Mouse (Mus musculus): ENCODE measurements around the gene Inpp4b.

The Inpp4b gene

GRCm38 (mm10) chr8:81466776-81467175 lies 124.4 kb downstream of the Inpp4b start:
- DNase-seq (ENCODE audit: low spot score in 2 of 2), result peak; percentile 51 to 66

GRCm38 (mm10) chr8:81478674-81479073 lies 136.3 kb downstream of the Inpp4b start:
- peak; percentile 22 to 41 for DNase-seq (ENCODE audit: low spot score in 2 of 2)

GRCm38 (mm10) chr8:81483834-81484233 lies 141.5 kb downstream of the Inpp4b start:
- DNase-seq (ENCODE audit: low spot score in 2 of 2), result no peak

GRCm38 (mm10) chr8:81485626-81486025 lies 143.3 kb downstream of the Inpp4b start:
- no peak for DNase-seq (ENCODE audit: low spot score in 2 of 2)

- DNase-seq (ENCODE audit: low spot score in 2 of 2), result no peak
Observed at GRCm38 (mm10) chr8:81489894-81490661, 147.7 kb downstream of the Inpp4b start.

GRCm38 (mm10) chr8:81491097-81491705 lies 148.8 kb downstream of the Inpp4b start:
- DNase-seq (ENCODE audit: low spot score in 2 of 2), result no peak

- no peak for DNase-seq (ENCODE audit: low spot score in 2 of 2)
Observed at GRCm38 (mm10) chr8:81491706-81492204, 149.4 kb downstream of the Inpp4b start.

GRCm38 (mm10) chr8:81494823-81495222 lies 152.5 kb downstream of the Inpp4b start:
- no peak for DNase-seq (ENCODE audit: low spot score in 2 of 2)

GRCm38 (mm10) chr8:81497646-81498045 lies 155.3 kb downstream of the Inpp4b start:
- peak in 1 of 2 experiments; percentile 4 for DNase-seq (ENCODE audit: low spot score in 2 of 2)

- no peak for DNase-seq (ENCODE audit: low spot score in 2 of 2)
Observed at GRCm38 (mm10) chr8:81502216-81502615, 159.9 kb downstream of the Inpp4b start.

- DNase-seq (ENCODE audit: low spot score in 2 of 2), result no peak
Observed at GRCm38 (mm10) chr8:81502982-81503381, 160.6 kb downstream of the Inpp4b start.

- DNase-seq (ENCODE audit: low spot score in 2 of 2), result no peak
Observed at GRCm38 (mm10) chr8:81512826-81513225, 170.5 kb downstream of the Inpp4b start.

- DNase-seq (ENCODE audit: low spot score in 2 of 2), result no peak
Observed at GRCm38 (mm10) chr8:81514425-81514824, 172.1 kb downstream of the Inpp4b start.

GRCm38 (mm10) chr8:81522085-81522484 lies 179.7 kb downstream of the Inpp4b start:
- DNase-seq (ENCODE audit: low spot score in 2 of 2), result no peak

- DNase-seq (ENCODE audit: low spot score in 2 of 2), result no peak
Observed at GRCm38 (mm10) chr8:81524561-81524960, 182.2 kb downstream of the Inpp4b start.

- DNase-seq (ENCODE audit: low spot score in 2 of 2), result no peak
Observed at GRCm38 (mm10) chr8:81527661-81528060, 185.3 kb downstream of the Inpp4b start.

GRCm38 (mm10) chr8:81538310-81538709 lies 196.0 kb downstream of the Inpp4b start:
- DNase-seq (ENCODE audit: low spot score in 2 of 2), result no peak

- DNase-seq (ENCODE audit: low spot score in 2 of 2), result no peak
Observed at GRCm38 (mm10) chr8:81558550-81558949, 216.2 kb downstream of the Inpp4b start.

- no peak for DNase-seq (ENCODE audit: low spot score in 2 of 2)
Observed at GRCm38 (mm10) chr8:81562405-81562804, 220.0 kb downstream of the Inpp4b start.

- DNase-seq (ENCODE audit: low spot score in 2 of 2), result no peak
Observed at GRCm38 (mm10) chr8:81565484-81565883, 223.1 kb downstream of the Inpp4b start.

- no peak for DNase-seq (ENCODE audit: low spot score in 2 of 2)
Observed at GRCm38 (mm10) chr8:81572319-81573104, 230.2 kb downstream of the Inpp4b start.

GRCm38 (mm10) chr8:81575268-81575917 lies 233.0 kb downstream of the Inpp4b start:
- no peak for DNase-seq (ENCODE audit: low spot score in 2 of 2)
